Mouse (Mus musculus): ENCODE results near the gene Parvb.

Parvb gene

DNA sequence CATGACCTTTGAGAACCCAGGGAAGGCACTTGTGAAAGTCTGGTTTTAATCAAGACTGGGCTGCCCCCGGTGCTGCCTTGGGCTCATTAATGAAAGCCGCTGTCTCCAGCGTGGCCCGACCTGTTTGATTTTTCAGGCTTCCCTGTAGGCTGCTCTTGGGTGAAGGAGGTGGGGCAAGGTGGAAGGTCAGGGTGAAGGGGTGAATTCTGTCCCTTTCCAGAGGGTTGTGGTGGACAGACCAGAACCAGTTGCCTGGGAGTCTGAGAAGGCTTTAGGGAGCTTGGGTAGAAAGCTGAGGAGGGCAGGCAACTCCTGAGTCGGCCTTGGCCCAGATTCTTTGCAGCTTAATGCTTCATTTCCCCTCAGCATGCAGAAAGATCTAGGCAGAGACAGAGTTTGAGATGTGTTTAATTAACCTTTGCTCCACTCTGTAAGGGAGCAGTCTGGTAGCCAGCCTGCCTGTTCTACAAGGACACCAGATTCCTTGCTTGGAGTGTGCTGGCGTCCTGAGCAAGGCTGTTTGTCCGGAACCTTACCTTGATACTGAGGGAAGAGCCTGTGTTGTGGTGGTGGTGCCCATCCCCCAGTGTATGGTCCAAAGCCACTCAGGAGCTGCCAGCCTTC lies 15.3 kb upstream of the Parvb start:
- no peak for DNase-seq (ENCODE audit: low spot score in 2 of 2)

DNA sequence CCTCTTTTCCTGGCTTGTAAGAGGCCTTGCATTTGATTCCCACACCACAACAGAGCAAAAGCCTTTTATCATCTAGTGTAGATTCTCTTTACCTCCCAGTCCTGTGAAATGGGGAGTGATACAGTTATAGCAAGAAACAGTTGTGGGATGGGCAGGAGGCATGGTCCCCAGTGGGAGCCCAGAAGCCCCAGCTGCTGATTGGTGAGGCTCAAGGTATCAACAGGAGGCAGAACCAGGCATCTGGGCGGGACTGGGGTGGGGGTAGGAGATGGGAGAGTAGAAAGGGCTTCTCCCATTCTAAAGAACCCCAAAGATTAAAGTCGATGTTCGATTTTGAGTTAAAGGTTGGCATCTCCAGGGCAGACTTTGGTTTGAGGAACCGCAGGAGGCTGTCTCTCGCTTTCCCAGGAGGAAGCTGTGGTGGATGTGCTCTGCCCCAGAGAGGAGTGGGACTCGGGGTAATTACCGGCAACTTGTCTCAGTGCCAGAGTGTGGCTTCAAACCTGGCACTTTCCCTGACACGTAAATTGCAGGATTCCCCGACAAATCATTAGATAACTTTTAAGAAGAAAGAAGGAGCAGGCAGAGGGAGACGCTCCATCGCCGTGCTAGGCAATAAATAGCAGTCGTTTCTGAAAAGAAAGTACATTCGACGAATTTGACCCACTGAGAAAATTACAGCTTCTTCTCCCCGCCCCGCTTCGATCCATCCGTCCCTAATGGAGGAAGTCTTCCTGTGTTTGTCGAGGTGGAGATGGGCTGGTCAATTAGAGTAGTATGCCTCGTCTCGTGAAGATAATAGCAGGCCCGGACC lies 13.7 kb upstream of the Parvb start:
- DNase-seq (ENCODE audit: low spot score in 2 of 2) = no peak

DNA sequence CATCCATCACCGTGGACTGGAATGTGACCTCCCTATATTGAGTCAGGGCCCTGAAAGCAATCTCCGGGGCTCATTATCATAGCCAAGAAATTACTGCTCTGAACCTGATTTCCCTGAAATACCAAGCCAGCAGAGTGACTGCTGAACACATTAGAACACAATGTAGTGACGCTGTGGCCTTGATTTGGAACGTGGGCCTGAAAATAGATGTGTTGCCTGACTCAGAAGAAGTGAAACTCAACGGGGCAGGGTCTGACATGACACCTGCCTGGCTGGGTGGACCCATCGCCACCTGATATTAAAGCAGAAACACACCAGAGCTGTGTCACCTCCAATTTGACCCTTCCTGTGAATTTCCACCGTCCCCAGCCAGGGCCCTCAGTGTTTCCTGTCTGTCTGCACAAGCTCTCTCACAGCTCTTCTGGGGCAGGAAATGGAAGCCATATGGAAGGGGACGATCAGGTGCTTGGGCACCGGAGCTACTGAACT lies 13.0 kb upstream of the Parvb start:
- DNase-seq (ENCODE audit: low spot score in 2 of 2) = no peak

DNA sequence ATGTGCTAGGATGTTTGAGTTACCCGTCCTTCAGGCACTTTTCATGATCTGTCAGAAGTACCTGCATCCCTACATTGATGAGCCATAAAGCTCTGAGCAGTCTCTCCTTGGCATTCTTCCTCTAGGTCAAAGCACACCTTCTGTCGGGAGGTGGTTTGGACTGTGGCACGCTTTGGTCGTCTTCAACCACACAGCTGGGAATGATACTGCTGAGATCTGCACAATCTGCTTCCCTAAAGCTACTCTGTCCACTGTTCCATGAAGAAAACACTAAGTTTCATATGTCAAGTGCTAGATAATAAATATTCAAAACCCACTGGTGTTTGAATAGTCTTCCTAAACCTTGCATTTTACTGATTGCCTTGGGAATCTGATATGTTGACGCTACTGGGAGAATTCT lies 10.3 kb upstream of the Parvb start:
- DNase-seq (ENCODE audit: low spot score in 2 of 2) = no peak

DNA sequence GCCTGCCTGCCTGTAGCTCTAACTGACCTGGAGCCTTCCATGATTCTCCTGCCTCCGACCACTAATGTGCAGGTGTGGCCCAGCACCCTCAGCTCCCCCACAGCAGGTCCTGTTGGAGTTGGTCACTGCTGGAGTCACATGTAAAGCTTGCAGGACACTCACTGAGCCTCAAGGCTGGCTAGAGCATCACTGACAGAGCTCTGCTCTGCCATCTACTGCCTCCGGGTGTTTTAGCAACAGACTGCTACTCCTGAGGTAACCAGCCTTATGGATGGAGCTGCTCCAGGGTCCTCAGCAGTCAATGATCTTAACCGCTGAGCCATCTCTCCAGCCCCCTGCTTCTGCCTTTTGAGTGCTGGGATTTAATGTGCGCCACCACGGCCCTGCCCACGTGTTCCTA lies 8.4 kb upstream of the Parvb start:
- no peak for DNase-seq (ENCODE audit: low spot score in 2 of 2)

DNA sequence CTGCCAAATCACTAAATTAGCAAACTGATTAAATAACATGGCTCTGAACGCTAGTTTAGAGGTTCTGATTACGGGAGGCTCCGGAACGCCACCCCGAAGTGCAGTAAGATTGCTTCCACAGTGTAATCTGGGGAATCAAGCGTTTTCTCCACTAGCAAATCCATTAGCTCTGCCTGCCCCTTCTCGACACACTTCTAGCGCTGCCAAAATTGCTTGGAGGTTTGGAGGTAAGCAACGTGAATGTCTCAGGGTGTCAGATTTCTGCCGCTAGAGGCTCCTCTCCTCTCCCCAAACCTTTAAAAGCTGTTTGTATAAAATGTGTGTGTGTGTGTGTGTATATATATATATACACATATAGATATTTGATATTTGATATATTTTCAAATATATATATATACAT lies 7.1 kb upstream of the Parvb start:
- DNase-seq (ENCODE audit: low spot score in 2 of 2) = no peak

DNA sequence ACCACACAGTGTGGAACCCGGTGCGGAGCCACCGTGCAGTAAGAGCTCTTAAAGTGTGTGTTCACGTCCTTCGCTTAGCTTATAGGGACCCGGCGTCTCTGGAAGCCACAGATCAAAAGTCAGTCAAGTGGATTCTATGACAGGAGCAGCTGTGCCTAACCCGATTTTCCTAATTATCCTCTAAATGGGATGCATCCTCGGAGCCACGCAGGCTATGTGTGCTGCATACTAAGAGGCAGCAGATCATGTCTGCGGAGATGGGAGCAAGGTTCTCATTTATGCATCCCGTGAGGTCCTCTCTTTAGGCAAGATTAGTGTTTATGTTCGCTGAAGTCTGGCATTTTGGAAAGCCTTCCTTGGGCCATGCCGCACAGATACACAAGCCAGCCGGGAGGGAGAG lies 4.9 kb upstream of the Parvb start:
- DNase-seq (ENCODE audit: low spot score in 2 of 2) = no peak

DNA sequence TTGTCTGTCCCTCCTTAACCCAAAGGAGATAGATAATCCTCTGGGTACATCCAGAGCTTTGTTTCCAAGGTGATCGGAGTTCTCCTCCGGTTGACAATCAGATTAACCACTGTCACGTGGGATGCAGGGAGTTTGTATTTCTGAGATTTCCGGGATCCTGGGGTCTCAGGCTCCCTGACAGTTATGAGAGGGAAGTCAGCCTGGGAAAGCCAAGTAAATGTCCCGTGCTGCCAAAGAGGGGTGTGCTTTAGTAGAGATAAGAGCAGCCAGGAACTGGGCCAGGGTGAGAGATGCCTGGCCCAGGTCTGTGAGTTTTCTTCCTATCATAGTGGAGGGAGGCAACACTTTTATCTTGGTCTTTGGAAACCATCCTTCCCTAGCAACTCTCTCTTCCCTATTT lies 1.2 kb upstream of the Parvb start:
- DNase-seq (ENCODE audit: low spot score in 2 of 2) = no peak

DNA sequence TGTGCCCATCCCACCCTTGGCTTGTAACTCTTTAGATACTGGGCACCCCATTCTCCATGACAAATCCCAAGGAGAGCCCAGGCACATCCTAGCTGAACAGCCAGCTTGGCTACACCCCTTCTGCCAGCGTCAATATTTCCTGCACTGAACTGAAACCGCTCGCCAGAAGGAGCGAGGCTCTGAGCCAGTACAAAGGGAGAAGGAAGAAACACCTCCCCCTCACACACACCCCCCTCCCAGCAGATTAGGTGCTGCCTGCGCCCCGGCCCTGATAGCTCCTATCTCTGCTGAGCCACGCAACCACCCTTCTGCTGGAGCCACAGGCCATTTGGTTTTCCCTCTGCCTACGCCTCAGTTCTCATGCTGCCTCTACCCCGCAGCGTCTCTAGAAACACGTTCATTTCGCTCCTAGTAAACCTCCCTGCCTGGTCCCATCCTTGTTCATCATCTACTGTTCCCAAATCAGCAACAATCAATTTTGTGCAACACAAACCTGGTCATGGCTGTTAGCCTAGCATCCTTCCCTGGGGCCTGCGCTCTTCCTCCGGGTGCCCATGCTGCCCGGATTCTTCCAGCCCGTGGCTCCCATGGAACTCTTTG lies 630 bp upstream of the Parvb start:
- DNase-seq (ENCODE audit: low spot score in 2 of 2) = peak; percentile 28 to 42

DNA sequence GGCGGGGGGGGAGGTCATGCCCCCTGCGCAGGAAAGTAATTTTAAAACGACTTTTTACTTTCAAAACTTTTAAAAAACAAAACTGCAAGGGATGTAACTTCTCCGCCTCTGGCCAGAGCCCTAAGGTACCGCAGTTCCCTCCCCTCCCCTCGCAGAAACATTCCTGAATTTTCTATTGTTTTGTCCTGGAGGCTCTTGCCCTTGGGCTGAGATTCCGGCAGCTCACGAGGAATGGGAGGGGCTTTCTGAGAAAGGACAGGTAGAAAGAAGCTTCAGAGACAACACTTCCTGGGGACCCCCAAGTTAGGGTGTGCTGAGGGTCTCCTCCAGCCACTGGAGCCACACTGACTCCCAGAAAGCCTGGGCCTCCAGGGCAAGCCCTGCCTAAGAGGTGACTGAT lies 766 bp downstream of the Parvb start:
- no peak for DNase-seq (ENCODE audit: low spot score in 2 of 2)

DNA sequence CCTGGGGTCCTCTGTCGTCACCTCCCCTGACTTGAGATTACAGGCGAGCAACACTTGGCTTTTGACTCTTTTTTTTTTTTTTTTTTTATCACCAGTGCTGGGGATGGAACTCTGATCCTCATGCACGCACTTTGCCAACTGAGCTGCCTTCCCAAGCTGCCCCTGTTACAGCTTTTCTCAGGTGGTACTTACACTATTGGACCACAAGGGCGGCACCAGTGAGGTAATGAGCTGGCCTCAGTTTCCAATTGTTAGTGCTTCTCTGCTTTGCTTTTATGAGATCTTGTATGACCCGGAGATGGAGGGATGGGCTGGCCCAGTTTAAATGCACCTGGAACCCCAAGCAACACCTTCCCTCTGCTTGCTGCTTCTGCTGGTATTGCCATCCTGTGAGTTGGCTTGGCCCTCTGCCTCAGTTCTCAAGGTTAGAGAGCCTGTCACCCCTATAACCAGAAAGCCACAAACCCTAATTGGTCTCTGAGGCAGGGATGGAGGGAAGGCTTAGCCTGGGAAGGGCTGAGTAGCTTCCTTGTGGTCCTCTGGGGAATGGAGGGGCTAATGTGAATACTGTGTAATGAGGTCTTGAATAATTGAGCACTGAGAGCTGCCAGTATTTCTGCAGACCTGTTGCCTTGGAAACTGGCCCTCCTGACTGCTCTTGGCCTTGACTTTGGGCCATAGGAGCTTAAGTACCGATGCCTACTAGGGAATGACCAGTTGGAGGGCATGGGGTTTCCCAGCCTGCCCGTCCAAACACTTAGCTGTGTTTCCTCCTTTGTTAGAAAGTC lies 3.1 kb downstream of the Parvb start:
- no peak for DNase-seq (ENCODE audit: low spot score in 2 of 2)

DNA sequence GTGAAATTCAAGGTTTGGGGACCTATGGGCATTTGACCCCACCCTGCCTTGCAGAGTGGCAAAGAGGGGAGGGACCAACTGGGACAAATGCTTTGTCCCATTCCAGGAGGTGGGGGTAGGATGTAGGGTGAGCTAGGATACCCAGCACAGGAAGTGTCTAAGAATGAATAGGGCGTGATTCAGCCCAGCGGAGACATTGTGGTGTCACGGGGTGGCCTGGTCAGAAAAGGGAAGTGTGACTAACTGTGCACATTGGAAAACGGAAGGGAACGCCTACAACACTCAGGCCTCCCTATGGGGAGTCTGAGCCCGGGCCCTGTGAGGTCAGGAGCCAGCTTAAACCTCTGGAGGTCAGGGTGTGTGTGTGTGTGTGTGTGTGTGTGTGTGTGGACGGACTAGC lies 3.8 kb downstream of the Parvb start:
- DNase-seq (ENCODE audit: low spot score in 2 of 2) = no peak

DNA sequence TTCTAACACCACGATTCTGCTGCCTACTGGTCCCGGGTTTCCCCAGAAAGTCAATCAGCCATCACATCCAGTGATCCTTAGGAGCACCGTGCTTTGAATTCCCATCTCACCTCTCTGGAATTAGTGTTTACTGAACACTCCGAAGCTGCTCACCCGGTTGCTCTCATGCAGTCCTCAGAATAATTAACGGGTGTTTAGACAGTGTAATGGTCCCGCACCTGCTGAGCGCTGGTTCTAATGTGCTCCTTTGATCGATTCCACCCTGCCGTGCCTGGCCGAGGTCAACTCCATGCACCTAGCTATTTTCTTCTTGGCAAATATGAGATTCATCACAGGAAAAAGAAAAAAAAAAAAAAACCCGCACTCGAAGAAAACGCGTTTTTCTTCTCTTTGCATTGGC lies 6.7 kb downstream of the Parvb start:
- DNase-seq (ENCODE audit: low spot score in 2 of 2) = no peak

DNA sequence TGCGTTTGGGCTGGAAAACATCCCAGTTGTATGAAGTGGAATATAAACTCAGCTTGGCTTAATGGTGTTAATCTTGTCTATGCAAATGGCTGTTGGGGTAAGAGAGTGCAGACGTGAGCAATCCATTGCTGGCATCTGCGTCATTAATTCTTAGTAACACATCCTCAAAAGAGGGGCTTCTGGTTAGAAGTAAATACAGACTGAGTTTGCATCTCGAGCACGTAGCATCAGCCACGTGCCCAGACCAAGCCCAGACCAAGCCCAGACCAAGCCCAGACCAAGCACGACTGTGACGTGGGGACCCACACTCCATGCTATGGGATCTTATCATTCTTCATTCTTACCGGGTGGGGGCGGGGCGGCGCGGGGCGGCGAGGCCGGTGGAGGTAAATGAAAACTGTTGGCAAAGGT lies 7.2 kb downstream of the Parvb start:
- DNase-seq (ENCODE audit: low spot score in 2 of 2) = no peak

DNA sequence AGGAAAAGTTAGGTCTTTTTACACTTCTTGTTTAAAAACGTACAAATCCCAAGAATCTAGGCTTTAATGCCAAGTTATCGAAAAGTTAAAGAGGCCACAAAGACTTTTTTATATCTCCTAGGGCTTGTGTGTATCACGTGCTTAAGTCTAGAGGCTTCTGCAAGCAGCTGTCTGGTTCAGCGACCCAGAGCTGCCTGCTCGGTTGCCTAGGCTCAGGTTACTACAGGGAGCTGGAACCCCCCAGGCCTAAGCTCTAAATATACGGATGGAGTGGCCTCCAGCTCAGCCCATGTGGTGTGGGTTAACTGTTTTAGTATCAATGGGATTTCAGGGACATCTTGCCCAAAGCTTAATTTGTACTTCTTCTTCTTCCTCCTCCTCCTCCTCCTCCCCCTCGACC lies 9.7 kb downstream of the Parvb start:
- no peak for DNase-seq (ENCODE audit: low spot score in 2 of 2)

DNA sequence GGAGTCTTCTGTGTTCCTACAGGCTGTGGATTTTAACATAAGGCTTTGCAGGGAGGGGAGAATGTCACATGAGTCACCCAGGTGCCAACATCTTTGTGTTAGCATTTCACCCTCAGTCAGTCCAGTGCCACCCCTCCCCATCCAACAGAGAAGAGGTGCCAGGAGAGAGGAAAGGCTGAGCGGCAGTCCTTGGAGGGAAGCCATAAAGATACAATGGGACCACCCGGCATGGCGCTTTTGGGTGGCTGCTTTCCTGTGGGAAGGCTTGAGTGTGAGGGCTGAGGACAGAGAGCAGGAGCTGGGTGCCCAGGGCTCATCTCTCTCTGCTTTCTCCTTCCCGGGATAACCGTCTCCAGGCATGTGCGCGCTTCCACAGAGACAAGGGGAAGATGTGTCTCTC lies 13.3 kb downstream of the Parvb start:
- no peak for DNase-seq (ENCODE audit: low spot score in 2 of 2)

DNA sequence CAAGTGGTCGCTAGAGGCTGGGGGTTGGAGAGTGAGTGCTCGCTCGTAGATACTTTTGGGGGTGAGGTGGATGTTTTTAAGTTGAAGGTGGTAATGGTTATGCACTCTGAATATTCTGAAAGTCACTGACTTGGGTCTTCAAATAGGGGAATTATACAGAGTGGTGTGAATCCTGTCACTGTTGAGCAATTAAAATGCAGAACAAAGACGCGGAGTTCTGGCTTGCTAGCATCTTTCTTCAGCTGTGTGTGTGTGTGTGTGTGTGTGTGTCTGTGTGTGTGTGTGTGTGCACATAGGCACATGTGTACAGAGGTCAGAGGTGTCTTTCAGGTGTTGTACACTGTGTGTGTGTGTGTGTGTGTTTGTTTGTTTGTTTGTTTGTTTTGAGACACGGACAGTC lies 14.4 kb downstream of the Parvb start:
- no peak for DNase-seq (ENCODE audit: low spot score in 2 of 2)

DNA sequence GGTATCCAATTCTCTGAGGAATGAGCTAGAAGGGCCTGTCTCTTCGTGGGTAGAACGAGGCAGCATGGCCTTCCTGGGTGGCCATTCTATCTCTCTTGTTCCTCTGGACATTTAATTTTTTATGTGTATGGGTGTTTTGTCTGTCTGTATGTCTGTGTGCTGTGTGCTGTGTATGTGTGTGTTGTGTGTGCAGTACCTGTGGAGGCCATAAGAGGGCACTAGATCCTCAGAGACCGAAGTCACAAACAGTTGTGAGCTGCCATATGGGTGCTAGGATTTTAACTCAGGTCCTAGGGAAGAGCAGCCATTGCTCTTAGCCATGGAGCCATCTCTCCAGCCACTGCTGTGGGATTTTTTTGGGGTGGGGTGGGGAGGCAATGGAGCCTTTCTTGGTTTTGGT lies 15.5 kb downstream of the Parvb start:
- DNase-seq (ENCODE audit: low spot score in 2 of 2) = no peak

DNA sequence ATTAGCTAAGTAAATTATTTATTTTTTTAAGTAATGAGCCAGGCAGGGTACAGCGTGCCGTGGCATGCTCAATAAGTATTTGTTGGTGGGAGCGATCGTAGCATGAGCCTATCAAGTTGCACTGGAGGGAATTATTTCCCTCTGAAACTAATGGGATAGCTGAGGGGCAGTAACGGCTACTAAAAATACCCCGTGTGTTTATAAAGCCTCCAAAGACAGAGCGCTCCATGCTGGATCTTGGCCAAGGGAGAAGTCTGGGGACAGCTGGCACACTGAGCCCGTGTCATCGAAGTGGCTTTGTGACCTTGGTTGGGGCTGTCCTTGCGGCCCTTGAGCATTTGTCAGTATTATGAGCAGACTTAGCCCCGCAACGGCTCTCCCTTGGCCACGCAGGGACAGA lies 19.4 kb downstream of the Parvb start:
- no peak for DNase-seq (ENCODE audit: low spot score in 2 of 2)

DNA sequence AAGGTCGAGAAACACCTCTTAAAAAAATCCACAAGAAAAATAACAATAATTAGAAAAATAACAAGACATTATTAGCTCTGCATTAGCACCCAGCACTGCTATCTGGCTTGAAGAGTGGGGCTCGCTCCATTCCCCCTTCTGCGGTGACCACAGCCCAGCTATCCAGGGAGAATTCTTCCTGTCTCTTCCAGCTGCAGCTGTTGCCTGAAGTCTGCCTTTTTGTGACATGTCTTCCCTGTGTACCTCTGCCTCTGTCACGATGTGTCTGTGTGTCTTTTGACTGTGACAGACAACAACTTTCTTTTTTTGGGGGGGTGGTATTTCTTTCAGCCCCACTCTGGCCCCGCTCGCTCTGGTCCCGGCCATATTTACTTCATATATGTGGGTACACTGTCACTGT lies 20.8 kb downstream of the Parvb start:
- DNase-seq (ENCODE audit: low spot score in 2 of 2) = no peak

DNA sequence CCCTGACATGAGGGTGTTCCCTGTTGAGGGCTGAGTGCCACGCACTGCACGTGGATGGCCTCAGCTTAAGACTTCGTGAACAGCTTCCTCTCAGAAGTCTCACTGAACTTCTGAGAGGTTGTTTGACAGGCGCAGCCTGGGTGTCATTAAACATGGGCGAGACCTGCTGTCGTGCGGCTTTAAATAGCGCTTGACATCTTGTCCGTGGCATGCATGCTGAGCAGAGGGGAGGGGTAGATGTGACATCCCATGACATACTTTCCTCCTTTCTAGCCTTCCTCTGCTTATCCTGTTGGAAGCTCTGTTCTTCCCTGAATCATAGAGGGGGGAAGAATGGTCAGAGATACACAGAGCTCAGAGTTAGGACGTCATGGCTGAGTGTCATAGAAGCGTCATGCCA lies 21.9 kb downstream of the Parvb start:
- no peak for DNase-seq (ENCODE audit: low spot score in 2 of 2)

DNA sequence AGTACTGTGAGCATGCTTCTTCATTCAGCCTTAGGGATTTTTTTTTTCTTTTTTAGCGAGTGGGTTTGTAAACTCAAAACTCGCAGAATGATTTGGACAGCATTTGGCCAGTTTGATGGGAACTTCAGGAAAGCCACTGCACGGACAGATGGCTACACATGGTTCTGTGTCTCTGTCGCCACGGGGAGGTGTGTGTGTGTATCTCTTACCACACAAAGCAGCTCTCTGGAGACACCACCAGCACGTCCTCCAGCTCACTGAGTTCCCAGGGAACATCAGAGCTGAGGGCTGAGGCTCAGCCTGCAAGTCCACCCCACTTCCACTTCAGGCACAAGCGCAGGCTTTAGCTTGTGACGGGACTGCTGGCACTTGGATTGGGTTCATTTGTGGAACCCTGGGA lies 22.5 kb downstream of the Parvb start:
- DNase-seq (ENCODE audit: low spot score in 2 of 2) = no peak
